Mouse (Mus musculus) effector memory CD4-positive, alpha-beta T cell, adult 5 months (primary cell): ENCODE measurements around the gene Nsmce3. TPM values are rescaled to one million over a fixed set of nuclear protein-coding genes. Genes with fewer than 3 reads are reported as not detected.

ENCODE experiments used
- polyA plus RNA-seq: library from polyadenylated mRNA; unstranded; fragments of 100-300 nt; shearing (Covaris generic); gene quantifications from one replicate; pipeline ENCODE4 v1.2.1, GENCODE M21; 2017

The Nsmce3 gene
- polyA plus RNA-seq, result 7.1 TPM

GRCm38 (mm10) chr7:64872743-64873241, at the start of gene Nsmce3:
TSS of gene Nsmce3 (minus strand) at chr7:64872997.

